Mouse (Mus musculus): ENCODE data around the gene Exosc3. TPM values are rescaled to one million over a fixed set of nuclear protein-coding genes. Genes with fewer than 3 reads are reported as not detected.

The Exosc3 gene
- polyA plus RNA-seq, 1 experiment = 23.3 TPM

- no peak overlapping the region for H3K4me3 ChIP-seq (replicated peaks; ENCODE audit: insufficient read depth, low read depth, low read length)
- 69% methylated on average over 8 of the region's 8 CpGs for WGBS
These were observed 66.8 kb downstream of the Exosc3 start for GRCm38 (mm10) chr4:45275770-45276169.

GRCm38 (mm10) chr4:45271041-45271452, 71.5 kb downstream of the Exosc3 start:
- H3K27me3 ChIP-seq (ENCODE audit: control insufficient read depth, insufficient read depth, low read length) = no peaks in the 10 kb centered on the region
- no peak overlapping the region for H3K27ac ChIP-seq (ENCODE audit: insufficient read depth, low read length)
- DNase-seq = no peak
- no peaks in the 10 kb centered on the region for H3K4me1 ChIP-seq (ENCODE audit: control insufficient read depth, insufficient read depth, low read length)
- TF ChIP-seq CTCF (IDR thresholded peaks at IDR 0.05; ENCODE audit: borderline replicate concordance, insufficient read depth, low read depth, low read length) (no peak), POLR2A (IDR thresholded peaks at IDR 0.05; ENCODE audit: borderline replicate concordance, insufficient read depth, low read length) (no peak)
- WGBS = 16% methylated on average over 10 of the region's 10 CpGs
- H3K4me3 ChIP-seq (replicated peaks; ENCODE audit: insufficient read depth, low read depth, low read length) = no peak overlapping the region

More at GRCm38 (mm10) chr4:45275770-45276169, 66.8 kb downstream of the Exosc3 start:
- Histone ChIP-seq H3K27me3 (ENCODE audit: control insufficient read depth, insufficient read depth, low read length) (no peaks in the 10 kb centered on the region), H3K27ac (ENCODE audit: insufficient read depth, low read length) (no peak overlapping the region), H3K4me1 (ENCODE audit: control insufficient read depth, insufficient read depth, low read length) (no peaks in the 10 kb centered on the region)
- no peak for TF ChIP-seq POLR2A (IDR thresholded peaks at IDR 0.05; ENCODE audit: borderline replicate concordance, insufficient read depth, low read length)
- no peak for TF ChIP-seq CTCF (IDR thresholded peaks at IDR 0.05; ENCODE audit: borderline replicate concordance, insufficient read depth, low read depth, low read length)
- no peak for DNase-seq

- TF ChIP-seq CTCF (IDR thresholded peaks at IDR 0.05; ENCODE audit: borderline replicate concordance, insufficient read depth, low read depth, low read length) = no peak
- no peak for TF ChIP-seq POLR2A (IDR thresholded peaks at IDR 0.05; ENCODE audit: borderline replicate concordance, insufficient read depth, low read length)
- 91% methylated on average over 3 of the region's 3 CpGs for WGBS
- H3K4me3 ChIP-seq (replicated peaks; ENCODE audit: insufficient read depth, low read depth, low read length) = no peak overlapping the region
These were observed 74.6 kb downstream of the Exosc3 start for GRCm38 (mm10) chr4:45267883-45268282.

More at GRCm38 (mm10) chr4:45267883-45268282, 74.6 kb downstream of the Exosc3 start:
- no peaks in the 10 kb centered on the region for H3K4me1 ChIP-seq (ENCODE audit: control insufficient read depth, insufficient read depth, low read length)
- DNase-seq = no peak
- no peak overlapping the region for H3K27ac ChIP-seq (ENCODE audit: insufficient read depth, low read length)
- H3K27me3 ChIP-seq (ENCODE audit: control insufficient read depth, insufficient read depth, low read length) = no peaks in the 10 kb centered on the region

Other genes starting within 250 kb of the Exosc3 start
- 140 and 155 TPM in 2 replicates for gene Tomm5, start 234.6 kb downstream of the Exosc3 start, polyA plus RNA-seq (2012; rRNA removed)
- 8.2 and 8.9 TPM in 2 replicates for gene Frmpd1, start 157.9 kb downstream of the Exosc3 start, polyA plus RNA-seq (2012; rRNA removed)
- 14.8 and 15.4 TPM in 2 replicates for gene Trmt10b, start 45.6 kb downstream of the Exosc3 start, polyA plus RNA-seq (2012; rRNA removed)
- 9.2 and 10.4 TPM in 2 replicates for gene Dcaf10, start 631 bp downstream of the Exosc3 start, polyA plus RNA-seq (2012; rRNA removed)
- 93.8 and 98.9 TPM in 2 replicates for gene Slc25a51, start 66.0 kb upstream of the Exosc3 start, polyA plus RNA-seq (2012; rRNA removed)
- 7.1 and 8.3 TPM in 2 replicates for gene Shb, start 189.7 kb upstream of the Exosc3 start, polyA plus RNA-seq (2012; rRNA removed)

Measured in cerebellum, adult 2 months (tissue).